Mouse (Mus musculus): ENCODE data around the gene Gck. TPM values are rescaled to one million over a fixed set of nuclear protein-coding genes. Genes with fewer than 3 reads are reported as not detected.
"Not testable (repeated sequence)": the region's sequence is repeated elsewhere in the genome, so short reads cannot be mapped to it uniquely, and the experiment has no call there.

Gene Gck
- total RNA-seq, 4 experiments from 2014 or later = 2.8 to 5.4 (median 4.0) TPM

DNA sequence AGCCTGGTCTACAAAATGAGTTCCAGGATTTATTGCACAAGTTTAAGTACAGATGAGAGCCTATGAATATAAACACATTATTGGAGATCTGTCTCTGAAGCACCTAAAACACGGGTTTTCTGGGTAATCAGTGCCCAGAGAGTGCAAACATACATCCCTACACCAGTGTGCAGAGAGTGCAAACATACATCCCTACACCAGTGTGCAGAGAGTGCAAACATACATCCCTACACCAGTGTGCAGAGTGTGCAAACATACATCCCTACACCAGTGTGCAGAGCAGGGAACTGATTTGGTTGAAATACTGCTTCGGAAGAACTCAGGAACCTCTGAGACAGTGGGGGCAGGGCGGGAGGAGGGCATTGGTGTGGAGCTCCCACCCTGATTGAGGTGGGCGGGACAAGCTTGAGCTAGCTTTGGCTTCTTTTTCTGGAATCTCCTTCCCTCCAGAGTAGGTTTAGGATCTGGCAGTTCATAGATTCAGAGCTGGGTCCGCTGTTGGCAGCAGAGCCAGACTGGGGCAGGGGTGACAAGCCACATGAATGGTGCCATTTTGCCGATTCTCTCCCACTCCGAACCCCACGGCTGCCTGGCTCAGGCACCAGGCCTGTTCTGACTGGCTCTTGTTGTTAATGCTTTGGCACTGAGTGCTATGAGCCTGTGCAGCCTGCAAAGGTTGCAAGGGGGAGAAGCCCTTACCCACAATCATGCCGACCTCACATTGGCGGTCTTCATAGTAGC, 43.9 kb downstream of the Gck start:
- DNase-seq = no peak

DNA sequence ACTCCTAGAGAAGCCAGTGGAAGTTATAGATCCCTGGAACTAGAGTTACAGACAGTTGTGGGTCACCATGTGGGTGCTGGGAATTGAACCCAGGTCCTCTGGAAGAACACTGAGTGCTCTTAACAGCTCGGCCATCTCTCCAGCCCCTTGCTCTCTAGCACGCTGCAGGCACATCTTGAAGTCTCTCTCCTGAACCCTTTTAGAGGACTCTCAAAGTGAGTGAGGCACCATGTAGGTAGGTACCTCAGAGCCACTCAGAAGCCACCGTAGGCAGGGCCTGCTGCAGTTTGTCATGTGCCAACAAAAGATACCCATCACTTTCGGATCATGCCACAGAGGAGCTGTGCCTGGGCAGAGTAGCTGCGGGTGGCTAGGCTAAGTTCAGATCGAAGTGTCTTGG, 45.0 kb downstream of the Gck start:
- DNase-seq = no peak

DNA sequence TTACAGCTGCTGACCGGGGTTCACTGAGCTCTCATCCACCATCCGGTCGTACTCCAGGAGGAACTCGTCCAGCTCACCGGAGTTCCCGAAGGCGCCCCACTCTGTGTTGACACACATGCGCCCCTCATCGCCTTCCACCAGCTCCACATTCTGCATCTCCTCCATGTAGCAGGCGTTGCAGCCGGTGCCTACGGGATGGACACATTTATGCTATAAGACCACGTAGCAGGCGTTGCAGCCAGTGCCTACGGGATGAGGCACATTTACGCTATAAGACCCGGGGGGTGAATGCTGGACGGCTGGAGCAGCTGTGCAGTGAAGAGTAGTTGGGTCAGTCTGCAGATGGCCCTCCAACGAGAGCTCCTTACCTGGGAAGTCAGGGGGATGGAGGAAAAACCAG, 45.5 kb downstream of the Gck start:
- no peak for DNase-seq

DNA sequence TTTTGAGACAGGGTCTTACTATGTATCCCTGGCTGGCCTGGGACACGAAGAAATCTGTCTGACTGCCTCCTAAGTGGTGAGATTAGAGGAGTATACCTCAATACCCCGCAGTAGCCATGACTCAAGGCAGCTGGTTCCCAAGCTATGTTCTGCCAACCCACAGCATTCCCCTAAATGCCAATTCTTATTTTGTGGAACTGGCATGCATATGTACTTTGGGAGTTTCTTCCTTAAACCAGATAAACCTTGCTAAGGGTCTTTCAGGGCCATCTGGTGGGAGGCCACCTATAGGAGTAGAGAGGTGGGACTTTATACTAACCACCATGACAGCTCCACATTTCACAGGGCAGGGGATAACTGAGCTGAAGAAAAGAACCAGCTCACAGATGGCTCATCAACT, 46.0 kb downstream of the Gck start:
- DNase-seq = no peak

DNA sequence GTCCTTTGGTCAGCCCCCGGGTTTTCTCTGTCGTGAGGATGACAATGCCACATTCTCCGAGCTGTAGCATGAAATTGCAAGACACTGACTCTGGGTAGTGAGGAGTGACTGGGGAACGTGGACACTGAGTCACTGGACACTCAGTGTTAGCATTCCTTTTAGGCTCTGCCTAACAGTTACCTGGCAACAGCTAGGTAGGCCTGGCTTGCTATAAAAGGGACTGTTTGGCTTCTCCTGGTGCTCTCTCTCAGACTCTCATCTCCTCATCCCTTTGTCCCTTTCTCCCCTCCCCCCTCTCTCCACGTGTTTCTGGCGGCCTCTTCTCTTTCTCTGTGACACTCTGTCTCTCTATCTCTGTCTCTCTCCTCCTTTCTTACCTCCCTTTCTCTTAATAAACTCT, 47.5 kb downstream of the Gck start:
- no peak for DNase-seq

DNA sequence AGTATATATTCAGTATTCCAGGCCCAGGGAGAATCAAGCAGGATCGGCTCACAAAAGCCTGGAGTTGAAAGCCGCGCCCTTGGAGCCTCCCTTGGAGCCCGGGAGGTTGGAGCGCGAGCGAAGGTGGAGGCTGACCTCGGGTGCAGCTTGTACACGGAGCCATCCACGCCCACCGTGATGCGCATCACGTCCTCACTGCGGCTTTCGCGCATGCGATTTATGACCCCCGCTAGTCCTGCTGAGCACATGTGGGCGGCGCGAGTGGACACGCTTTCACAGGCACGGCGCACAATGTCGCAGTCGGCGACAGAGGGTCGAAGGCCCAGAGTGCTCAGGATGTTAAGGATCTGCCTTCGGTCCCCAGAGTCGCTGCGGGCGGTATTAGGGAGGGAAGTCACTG, 47.9 kb downstream of the Gck start:
- no peak for DNase-seq

DNA sequence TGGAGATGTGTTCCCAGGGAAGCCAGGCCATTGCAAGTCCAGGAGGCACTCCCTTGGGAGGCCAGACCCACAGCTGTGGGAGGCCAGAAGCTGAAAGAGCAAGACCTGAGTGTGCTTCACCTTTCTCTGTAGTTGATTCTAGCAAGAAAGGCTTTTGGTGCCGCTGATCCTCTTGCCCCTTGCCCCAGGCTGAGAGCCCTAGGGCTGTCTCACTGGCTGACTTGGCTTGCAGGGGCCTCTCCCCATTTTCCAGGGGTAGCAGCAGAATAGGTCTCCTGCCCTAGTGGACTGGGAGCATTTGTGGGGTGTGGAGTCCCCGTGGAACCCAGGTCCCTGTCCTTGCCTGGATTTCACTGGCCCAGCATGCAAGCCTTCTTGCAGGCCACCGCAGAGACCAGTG, 48.6 kb downstream of the Gck start:
- no peak for DNase-seq

DNA sequence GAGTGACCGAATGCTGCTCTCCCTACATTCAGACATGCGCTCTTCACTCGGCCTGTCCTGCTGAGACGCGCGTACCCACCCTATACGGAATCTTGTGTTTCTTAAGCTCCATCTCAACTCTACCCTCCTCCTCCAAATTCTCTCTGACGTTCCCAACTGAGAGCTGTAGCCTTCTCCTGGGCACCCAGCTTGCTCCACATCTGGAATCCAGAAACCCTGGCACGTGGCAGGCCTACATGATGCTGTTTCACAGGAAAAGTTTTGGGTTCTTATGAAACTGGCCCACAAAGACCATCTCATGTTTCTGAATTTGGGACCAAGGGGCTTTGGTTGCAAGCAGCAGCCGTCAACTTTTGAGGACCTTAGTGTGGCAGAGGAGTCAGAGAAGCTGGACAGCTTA, 50.6 kb downstream of the Gck start:
- no peak for DNase-seq

DNA sequence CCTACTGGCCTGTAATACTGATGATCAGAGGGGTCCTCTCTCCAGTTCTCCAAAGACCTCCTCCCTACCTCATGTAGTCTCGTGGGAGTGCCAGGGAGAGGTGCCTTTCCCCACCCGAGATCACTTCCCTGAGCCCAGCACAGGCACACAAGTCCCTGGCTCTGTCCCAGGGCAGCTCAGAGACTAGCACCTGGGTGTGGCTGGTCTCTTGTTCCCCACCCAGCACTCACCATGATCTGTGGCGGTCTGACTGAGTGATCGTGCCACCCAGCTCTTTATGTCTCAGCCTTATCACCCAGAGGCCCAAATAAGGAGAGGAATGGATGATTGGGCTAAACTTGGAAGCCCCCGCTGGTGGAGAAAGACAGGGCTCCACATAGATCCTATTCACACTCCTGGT, 51.4 kb downstream of the Gck start, which contains the start of gene Myl7:
Gene Myl7 (minus strand): TSS at position 252 of the 400 bp plus-strand sequence.
- DNase-seq = no peak

DNA sequence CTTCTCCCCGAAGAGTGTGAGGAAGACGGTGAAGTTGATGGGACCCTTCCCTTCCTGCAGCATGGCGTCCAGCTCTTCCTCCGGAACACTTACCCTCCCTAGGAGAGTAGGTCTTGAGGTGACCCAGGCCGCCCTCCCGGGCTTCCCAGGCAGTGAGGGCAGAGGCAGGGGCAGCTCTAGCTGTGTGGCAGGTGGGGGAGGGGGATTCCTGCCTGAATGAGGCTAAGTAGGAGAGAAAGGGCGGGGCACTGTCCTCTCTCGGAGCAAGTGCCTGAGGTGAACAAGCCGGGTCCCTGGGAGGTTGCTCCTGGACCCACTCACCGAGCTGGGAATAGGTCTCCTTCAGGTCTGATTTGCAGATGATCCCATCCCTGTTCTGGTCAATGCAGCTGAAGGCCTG, 52.0 kb downstream of the Gck start:
- no peak for DNase-seq

DNA sequence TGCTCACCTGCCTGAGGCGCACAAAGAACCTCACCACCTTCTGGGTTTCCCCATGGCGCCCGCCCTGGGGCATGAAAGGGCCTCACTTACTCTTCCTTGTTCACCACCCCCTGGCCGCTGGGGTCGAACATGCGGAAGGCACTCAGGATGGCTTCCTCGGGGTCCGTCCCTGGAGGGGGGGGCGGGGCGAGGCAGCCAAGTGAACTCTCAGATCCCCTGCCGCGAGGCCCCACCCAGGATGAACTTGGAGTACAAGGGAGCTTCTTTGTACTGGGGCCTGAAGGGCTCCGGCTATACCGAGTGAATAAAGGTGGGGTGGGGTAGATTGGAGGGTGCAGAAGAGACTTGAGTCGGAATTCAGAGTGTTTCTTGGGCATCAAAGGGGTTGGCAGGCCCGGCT, 52.7 kb downstream of the Gck start:
- DNase-seq = no peak

DNA sequence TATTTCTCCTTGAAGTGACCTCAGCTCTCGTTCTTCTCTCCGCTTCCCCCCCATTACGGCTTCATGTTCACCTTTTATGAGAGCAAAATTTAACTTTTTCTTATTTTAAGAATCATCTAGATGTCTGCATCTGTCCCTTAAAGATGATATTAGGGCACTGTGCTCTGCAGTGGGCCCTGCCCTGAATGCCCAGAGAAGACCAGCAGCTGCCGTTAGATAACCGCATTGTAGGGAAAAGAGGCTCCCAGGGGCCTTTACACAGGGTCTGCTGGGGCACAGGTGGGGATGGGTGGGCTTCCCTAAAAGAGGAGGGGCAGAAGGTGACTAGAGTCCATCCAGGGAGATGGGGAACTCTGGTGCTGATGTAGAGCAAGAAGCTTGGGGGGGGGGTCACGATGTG, 56.1 kb downstream of the Gck start:
- DNase-seq = no peak

DNA sequence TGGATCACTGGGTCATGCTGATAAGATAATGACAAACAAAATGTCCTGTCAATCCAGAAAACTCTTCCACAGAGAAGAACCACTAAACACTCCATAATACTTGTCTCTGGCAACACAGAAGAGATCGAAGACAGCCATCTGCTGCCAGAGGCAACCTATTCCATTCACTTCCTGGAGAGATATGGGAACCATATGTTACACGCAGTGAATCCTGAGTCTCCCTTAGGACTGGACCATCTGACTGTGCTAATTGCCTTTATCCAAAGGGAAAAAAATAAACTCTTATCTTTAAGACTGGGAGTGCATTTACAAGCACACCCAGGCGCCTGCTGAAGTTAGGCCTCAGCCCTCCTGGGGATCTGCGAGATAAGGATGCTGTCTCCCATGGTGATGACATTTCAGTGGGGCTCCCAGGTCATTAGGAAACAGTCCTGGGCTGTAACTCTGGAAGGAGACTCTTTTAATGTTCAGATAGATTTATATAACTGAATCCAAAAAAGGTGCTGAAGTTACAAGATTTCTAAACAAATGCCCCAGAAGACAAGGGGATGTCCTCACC, 57.0 kb downstream of the Gck start:
- no peak for DNase-seq

DNA sequence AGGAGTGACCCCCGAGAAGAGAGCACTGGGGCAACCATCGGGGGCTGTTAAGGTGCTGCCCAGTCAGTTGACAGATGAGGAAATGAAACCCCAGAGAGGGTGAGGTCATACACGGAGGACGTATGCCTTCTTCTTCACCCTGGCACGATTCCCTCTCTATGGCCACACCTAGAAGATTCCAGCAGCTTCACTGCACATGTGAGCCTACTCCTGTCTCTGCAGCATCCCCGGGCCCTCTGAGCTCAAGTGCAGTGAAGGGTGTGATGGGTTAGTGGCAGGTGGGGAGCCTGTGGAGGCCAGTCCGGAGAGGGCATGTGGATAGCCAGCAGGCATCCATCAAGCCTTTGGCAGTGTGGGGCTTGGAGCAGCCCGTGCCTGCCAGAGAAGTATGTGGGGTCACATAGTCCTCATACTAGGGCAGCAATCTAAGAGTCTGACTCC, 57.7 kb downstream of the Gck start:
- DNase-seq = no peak

DNA sequence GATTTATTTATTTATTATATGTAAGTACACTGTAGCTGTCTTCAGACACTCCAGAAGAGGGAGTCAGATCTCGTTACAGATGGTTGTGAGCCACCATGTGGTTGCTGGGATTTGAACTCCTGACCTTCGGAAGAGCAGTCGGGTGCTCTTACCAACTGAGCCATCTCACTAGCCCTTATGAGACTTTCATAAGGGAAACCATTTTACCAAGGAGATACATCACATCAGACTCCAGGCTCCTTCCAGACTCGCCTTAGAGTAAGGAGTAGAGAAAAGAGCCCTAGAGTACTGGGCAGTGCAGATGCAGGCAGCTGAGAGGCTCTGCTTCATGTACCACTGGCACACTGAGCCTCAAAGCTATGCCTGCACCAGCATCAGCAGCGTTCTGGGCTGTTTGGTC, 61.3 kb downstream of the Gck start:
- not testable (repeated sequence) for DNase-seq

DNA sequence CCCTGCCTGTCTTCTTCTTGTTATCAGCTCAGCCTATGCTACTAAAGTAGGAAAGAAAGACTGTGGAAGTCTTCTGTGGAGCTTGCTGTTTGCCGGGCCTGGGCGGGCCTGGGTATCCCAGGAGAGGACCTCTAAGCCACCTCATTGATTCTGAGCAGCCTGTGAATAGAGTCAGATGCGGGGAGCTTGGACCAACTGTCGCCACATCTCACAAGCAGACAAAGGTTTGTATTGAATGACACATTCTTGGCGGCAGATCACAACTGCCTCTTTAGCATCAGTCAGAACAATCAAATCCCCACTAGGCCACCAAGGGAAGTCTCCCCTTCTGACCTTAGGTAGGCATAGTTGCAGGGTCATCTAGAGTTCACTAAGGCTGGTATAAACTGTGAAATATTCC, 62.6 kb downstream of the Gck start:
- DNase-seq = no peak

DNA sequence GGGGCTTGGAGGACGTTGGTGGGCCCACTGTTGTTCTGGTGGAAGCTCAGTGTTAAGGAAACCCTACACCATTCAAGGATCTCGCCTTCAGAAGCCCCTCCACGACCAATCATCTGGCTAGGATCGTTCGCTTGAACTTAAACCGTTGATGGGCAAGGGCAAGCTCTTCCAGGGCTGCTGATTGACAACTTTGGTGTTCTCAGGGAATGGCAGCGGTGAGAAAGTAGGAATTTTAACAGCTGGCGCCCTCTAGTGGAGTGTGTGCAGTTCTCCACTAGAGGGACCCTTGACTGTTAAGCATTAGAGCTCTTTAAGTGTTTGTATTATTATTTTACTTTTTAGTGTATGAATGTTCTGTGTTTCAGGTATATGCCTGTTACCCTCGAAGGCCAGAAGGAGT, 63.7 kb downstream of the Gck start:
- DNase-seq = no peak

DNA sequence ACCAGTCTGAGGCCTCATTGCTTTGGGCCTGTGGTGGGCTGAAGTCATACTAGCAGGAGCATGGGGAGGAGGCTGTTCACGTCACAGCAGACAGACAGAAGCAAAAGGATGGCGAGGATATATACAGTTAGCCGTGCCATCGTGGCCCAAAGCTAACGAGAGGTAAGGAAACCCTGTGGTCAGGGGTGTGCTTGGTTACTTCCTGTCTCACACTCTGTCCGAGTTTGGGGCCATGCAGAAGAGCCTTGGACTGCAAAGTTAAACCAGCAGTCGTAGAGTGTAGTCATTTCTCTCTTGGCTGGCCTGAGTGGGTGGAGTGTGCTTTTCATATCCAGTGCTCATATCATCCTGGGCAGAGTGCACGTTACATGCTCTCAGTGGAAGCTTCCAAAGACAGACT, 67.4 kb downstream of the Gck start:
- no peak for DNase-seq

DNA sequence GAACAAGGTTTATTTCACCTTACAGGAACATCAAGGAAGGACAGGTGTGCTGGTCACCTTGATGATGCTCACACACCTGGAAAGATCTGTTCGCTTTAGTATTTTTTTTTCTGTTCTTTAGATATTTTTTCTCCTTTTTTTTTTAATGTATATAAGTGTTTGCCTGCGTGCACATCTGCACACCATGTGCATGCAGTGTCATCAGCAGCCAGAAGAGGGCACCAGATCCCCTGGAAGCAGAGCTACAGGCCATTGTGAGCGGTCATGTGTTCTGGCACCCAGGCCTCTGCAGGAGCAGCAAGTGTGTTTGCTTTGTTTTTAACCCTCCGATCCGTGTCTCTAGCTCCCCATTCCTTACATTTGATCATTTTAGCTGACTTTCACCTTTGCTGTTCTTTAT, 70.0 kb downstream of the Gck start:
- DNase-seq = no peak

DNA sequence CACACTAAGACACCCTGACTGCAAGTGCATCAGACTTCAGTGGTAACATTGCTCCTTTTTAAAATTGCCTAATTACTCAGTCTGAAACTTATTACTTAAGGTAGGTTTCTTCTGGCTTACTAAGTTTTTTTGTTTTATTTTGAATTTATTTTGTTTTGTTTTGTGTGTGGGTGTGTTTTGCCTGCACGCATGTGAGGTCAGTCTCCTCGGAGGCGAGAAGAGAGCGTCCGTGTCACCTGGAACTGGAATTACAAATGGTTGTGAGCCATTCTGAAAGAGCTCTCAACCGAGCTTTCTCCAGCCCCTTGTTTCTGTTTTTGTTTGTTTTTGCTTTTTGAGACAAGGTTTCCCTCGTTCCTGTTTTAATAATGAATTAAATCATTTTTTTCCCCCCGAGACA, 71.2 kb downstream of the Gck start:
- DNase-seq = no peak

DNA sequence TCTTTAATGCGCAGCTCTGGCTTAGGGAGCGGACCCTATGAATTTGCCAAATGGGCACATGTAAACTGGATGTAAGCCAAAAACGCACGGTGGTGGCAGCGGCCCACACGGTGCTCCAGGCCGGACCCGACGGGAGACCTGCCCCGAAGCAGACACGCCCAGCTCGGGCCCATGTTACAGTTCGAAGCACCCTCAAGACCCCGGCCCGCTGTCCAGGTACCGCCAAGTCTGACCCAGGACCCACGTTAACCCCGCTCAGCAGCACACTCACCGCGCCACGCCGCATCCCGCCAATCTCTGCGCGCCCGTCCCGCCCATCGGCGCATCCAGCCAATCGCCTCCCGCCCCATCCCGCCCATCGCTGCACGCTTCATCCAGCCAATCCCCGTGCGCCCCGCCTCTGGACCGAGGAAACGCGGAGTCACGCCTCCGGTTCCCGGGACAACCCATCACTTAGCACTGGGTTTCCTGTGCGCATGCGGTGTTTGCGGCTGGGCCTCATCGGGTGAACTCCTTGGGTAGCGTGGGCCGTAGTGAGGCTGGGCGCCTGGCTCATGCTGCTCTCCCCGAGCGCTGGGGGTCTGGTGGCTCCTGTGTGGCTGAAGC, 71.9 kb downstream of the Gck start, which contains the start of gene Pold2:
Gene Pold2 (minus strand): TSS at position 372 of the 606 bp plus-strand sequence.
- DNase-seq = peak; percentile 97

DNA sequence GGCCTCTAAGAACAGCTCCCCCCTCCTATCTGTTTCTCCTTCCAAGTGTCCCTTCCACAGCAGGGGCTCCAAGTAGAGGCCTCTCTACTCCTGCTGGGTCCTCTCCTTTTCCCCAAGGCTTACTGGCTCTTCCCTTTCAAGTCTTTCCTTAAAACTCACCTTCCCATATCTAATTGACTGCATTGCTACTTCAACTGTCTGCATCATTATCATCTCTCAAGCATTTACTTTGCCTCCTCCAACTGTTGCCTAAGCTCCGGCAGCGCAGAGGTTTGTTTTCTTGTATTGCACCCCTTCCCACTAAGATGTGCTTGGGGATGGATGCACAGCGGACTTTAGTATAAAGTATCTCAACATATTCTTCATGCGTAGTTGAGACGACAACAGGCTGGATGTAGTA, 72.5 kb downstream of the Gck start:
- no peak for DNase-seq

DNA sequence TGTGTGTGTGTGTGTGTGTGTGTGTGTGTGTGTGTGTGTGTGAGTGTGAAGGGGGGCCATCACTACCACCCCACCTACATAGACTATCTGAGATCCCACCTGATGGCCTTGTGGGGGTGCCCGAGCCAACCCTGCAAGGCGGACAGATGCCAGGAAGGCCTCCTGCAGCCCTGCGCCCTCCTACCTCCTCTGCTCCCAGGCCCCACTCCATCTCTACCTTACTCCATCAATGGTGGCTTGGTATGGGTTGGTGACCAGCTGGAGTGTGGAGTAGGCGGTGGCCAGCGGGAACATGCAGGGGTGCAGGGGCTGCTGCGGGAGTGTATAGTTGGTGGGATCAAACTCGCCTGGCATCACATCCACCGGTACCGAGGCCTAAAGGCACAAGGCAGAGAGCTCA, 76.7 kb downstream of the Gck start:
- DNase-seq = no peak

DNA sequence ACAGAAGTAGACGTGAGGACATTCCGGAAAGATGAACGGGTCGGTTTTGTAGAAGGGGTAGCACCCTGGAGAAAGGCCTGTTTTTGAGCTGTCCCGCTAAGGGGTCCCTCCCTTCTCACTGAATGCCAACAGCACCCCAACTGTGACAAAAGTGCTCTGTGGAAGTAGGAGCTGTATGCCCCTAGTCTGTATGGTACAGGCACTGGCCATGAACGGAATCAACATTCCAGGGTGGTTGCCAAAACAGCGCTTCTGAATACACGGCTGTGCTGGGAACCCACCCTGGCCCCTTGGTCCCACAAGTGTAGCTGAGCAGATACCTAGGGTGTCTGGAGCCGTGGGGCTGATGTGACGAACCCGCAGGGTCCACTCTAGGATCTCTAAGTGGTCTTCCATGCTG, 77.2 kb downstream of the Gck start:
- DNase-seq = no peak

Measured in adrenal gland, adult 8-10 months (tissue).